Mouse (Mus musculus): ENCODE results near the gene Glmp.
"Not testable (repeated sequence)": the region's sequence is repeated elsewhere in the genome, so short reads cannot be mapped to it uniquely, and the experiment has no call there.

Gene Glmp

GRCm38 (mm10) chr3:88324951-88325405 is at the start of gene Glmp:
Gene Glmp (plus strand): TSS chr3:88325023.
- peak; percentile 66 for DNase-seq (ENCODE audit: low read depth, low spot score)

GRCm38 (mm10) chr3:88276121-88276520 is 48.7 kb upstream of the Glmp start:
- no peak for DNase-seq (ENCODE audit: low read depth, low spot score)

- DNase-seq (ENCODE audit: low read depth, low spot score) = no peak
Observed at GRCm38 (mm10) chr3:88276529-88277143, 48.2 kb upstream of the Glmp start.

GRCm38 (mm10) chr3:88280035-88280434 is 44.8 kb upstream of the Glmp start:
- DNase-seq (ENCODE audit: low read depth, low spot score) = no peak

GRCm38 (mm10) chr3:88281141-88281916 is 43.5 kb upstream of the Glmp start:
- DNase-seq (ENCODE audit: low read depth, low spot score) = not testable (repeated sequence)

- not testable (repeated sequence) for DNase-seq (ENCODE audit: low read depth, low spot score)
Observed at GRCm38 (mm10) chr3:88284815-88285564, 39.8 kb upstream of the Glmp start.

GRCm38 (mm10) chr3:88285565-88285895 is 39.3 kb upstream of the Glmp start:
- DNase-seq (ENCODE audit: low read depth, low spot score) = not testable (repeated sequence)

GRCm38 (mm10) chr3:88287110-88287509 is 37.7 kb upstream of the Glmp start, which contains the start of gene Gm38392:
Gene Gm38392 (minus strand): TSS chr3:88287210.
- DNase-seq (ENCODE audit: low read depth, low spot score) = no peak

- DNase-seq (ENCODE audit: low read depth, low spot score) = not testable (repeated sequence)
Observed at GRCm38 (mm10) chr3:88288133-88288713, 36.6 kb upstream of the Glmp start.

GRCm38 (mm10) chr3:88291970-88292369 is 32.9 kb upstream of the Glmp start:
- peak; percentile 4 for DNase-seq (ENCODE audit: low read depth, low spot score)

GRCm38 (mm10) chr3:88295272-88295671 is 29.6 kb upstream of the Glmp start:
- DNase-seq (ENCODE audit: low read depth, low spot score) = not testable (repeated sequence)

- DNase-seq (ENCODE audit: low read depth, low spot score) = no peak
Observed at GRCm38 (mm10) chr3:88296110-88296560, 28.7 kb upstream of the Glmp start.

GRCm38 (mm10) chr3:88296561-88297318 is 28.1 kb upstream of the Glmp start, which contains the start of the genes Tsacc and Cct3:
Gene Tsacc (minus strand): TSS chr3:88296999.
Gene Cct3 (plus strand): TSS chr3:88297116.
- peak; percentile 100 for DNase-seq (ENCODE audit: low read depth, low spot score)

GRCm38 (mm10) chr3:88297321-88297851 is 27.4 kb upstream of the Glmp start:
- DNase-seq (ENCODE audit: low read depth, low spot score) = peak; percentile 12

GRCm38 (mm10) chr3:88299172-88299571 is 25.7 kb upstream of the Glmp start:
- no peak for DNase-seq (ENCODE audit: low read depth, low spot score)

- no peak for DNase-seq (ENCODE audit: low read depth, low spot score)
Observed at GRCm38 (mm10) chr3:88328956-88329355, 4.1 kb downstream of the Glmp start.

- peak; percentile 43 for DNase-seq (ENCODE audit: low read depth, low spot score)
Observed at GRCm38 (mm10) chr3:88331282-88331681, 6.5 kb downstream of the Glmp start.

- DNase-seq (ENCODE audit: low read depth, low spot score) = no peak
Observed at GRCm38 (mm10) chr3:88334029-88334658, 9.3 kb downstream of the Glmp start.

- DNase-seq (ENCODE audit: low read depth, low spot score) = no peak
Observed at GRCm38 (mm10) chr3:88334902-88335435, 10.1 kb downstream of the Glmp start.
